8 mouse cellular contexts compared by ENCODE assay signal in the genomic region with DNA sequence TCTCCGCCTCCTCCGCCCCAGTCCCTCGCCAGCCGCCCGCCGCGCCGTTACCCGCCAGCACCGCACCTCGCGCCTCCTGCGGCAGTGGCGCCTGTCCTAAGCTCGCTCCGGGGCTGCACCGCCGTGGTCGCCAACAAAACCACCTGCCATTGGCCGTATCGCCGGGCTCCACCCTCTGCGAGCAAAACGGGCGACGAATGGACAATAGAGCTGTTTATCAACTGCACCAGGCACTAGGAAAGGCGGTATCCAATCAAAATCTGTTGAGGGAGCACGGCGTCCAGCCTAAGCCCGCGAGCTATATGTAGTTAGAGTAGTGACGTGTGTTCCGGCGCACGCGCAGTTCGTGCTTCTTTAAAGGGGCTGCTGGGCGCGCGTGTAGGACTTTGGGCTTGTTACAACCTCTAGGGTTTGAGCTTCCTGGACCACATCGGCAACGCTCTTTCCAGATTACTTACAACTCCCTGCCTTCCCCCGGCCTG. TPM values are rescaled to one million over a fixed set of nuclear protein-coding genes. Genes with fewer than 3 reads are reported as not detected.
DNase-seq lines count a peak whose midpoint lies in the region; ATAC-seq lines count a peak whose summit lies in the region.

A gene (minus strand): TSS at position 131 of the 482 bp plus-strand sequence.

- H3K9me3 ChIP-seq in forebrain, embryonic 14.5 days (replicated peaks; ENCODE audit: control insufficient read depth, low read length): no peaks in the 10 kb centered on the region
- no peaks in the 10 kb centered on the region for H3K9me3 ChIP-seq in neural tube, embryonic 15.5 days (replicated peaks)

- H3K36me3 ChIP-seq in forebrain, embryonic 14.5 days (ENCODE audit: control insufficient read depth, insufficient read depth, low read length): peaks cover under 1% of the 10 kb centered on the region
- peaks cover 10% of the 10 kb centered on the region; the same call in 1 of the 2 replicates for H3K36me3 ChIP-seq in neural tube, embryonic 15.5 days

- peaks cover 17% of the 10 kb centered on the region for H3K4me1 ChIP-seq in forebrain, embryonic 14.5 days (ENCODE audit: control insufficient read depth, insufficient read depth, low read length)
- peaks cover 41% of the 10 kb centered on the region for H3K4me1 ChIP-seq in neural tube, embryonic 15.5 days

- H3K4me2 ChIP-seq in forebrain, embryonic 14.5 days (ENCODE audit: low read length): peak within 1 kb of the TSS; percentile 86
- peak within 1 kb of the TSS; percentile 92 for H3K4me2 ChIP-seq in neural tube, embryonic 15.5 days

- DNase-seq in ES-CJ7 (ENCODE audit: low read depth, low spot score): peak; percentile 100
- peak; percentile 99 for DNase-seq in cerebellum, adult 11 months
- DNase-seq in forebrain, embryonic 14.5 days (ENCODE audit: low spot score): peak; percentile 100
- DNase-seq in heart, postnatal 14 days: peak; percentile 98 to 99
- peak; percentile 100 for DNase-seq in layer of hippocampus, adult 11-12 months (ENCODE audit: low spot score)
- DNase-seq in lung, adult 18-20 months: peak; percentile 98 to 99
- peak; percentile 99 for DNase-seq in testis, postnatal 14 days (ENCODE audit: low spot score)

- under 1% methylated on average over 40 of the region's 43 CpGs for WGBS in forebrain, embryonic 14.5 days
- WGBS in neural tube, embryonic 15.5 days: under 1% methylated on average over 39 of the region's 43 CpGs

- H3K27ac ChIP-seq in forebrain, embryonic 14.5 days (ENCODE audit: low read depth, low read length): peak within 1 kb of the TSS; percentile 92
- peak within 1 kb of the TSS; percentile 91 for H3K27ac ChIP-seq in neural tube, embryonic 15.5 days (replicated peaks)

- peak; percentile 99 for ATAC-seq in forebrain, embryonic 14.5 days
- ATAC-seq in neural tube, embryonic 15.5 days (ENCODE audit: low FRiP score): peak; percentile 100

- peak within 1 kb of the TSS; percentile 92 for H3K9ac ChIP-seq in forebrain, embryonic 14.5 days (ENCODE audit: low read length)
- peak within 1 kb of the TSS; percentile 93 for H3K9ac ChIP-seq in neural tube, embryonic 15.5 days (replicated peaks)

- intact Hi-C loops in heart, postnatal 14 days (cut with DNase I): no loop called here

- H3K4me3 ChIP-seq in forebrain, embryonic 14.5 days (ENCODE audit: low read depth, low read length): peak within 1 kb of the TSS; percentile 94
- peak within 1 kb of the TSS; percentile 96 for H3K4me3 ChIP-seq in neural tube, embryonic 15.5 days (replicated peaks)

- H3K27me3 ChIP-seq in forebrain, embryonic 14.5 days (replicated peaks; ENCODE audit: control insufficient read depth, insufficient read depth, low read length): no peaks in the 10 kb centered on the region
- no peaks in the 10 kb centered on the region for H3K27me3 ChIP-seq in neural tube, embryonic 15.5 days (replicated peaks)

RNA-seq across cellular contexts. Expression of the gene that starts here (rescaled TPM):
- 179 and 180 TPM in 2 replicates for polyA plus RNA-seq in forebrain, embryonic 14.5 days (2014; fragmentation: Nextera tagmentation; extraction: Ambion mirVana)
- 100 to 1,000 TPM; 168 to 178 TPM for total RNA-seq in heart, postnatal 14 days (2021)
- polyA plus RNA-seq in neural tube, embryonic 15.5 days (2015; fragmentation: Nextera tagmentation; extraction: Ambion mirVana): 299 and 302 TPM in 2 replicates

Comparison
In these comparisons a context has a peak if more than half of its experiments do, and no peak if none do; other contexts are left out.
1. Peak in every context shown above with its lines: DNase-seq, ATAC-seq, H3K4me3 ChIP-seq and H3K27ac ChIP-seq.